Mouse (Mus musculus): ENCODE measurements around the gene AI467606. TPM values are rescaled to one million over a fixed set of nuclear protein-coding genes. Genes with fewer than 3 reads are reported as not detected.

The AI467606 gene
- total RNA-seq, 2 experiments from 2014 or later, result 0.95 to 0.96 TPM

Small RNAs within 50 kb of the gene (microRNA-seq; reads per million reads assigned to microRNA genes)
- 0 reads per million in 2 experiments for gene Gm44343

Other genes with a start within 250 kb of the AI467606 start
- gene Doc2a, start 243.9 kb upstream of the AI467606 start, total RNA-seq (2021), result not detected
- 1 to 10 TPM; 6.1 to 8.5 TPM for gene Hirip3, start 229.4 kb upstream of the AI467606 start, total RNA-seq (2021)
- gene Ino80e, start 229.0 kb upstream of the AI467606 start, total RNA-seq (2021), result 10 to 100 TPM; 13.7 to 14.1 TPM
- gene Taok2, start 206.7 kb upstream of the AI467606 start, total RNA-seq (2021), result 10 to 100 TPM; 33.1 to 33.5 TPM
- gene Tmem219, start 168.4 kb upstream of the AI467606 start, total RNA-seq (2021), result 10 to 100 TPM; 11.9 to 13.1 TPM
- 1 to 10 TPM; 2.5 to 3.2 TPM for gene Kctd13, start 162.5 kb upstream of the AI467606 start, total RNA-seq (2021)
- not detected for gene Asphd1, start 141.8 kb upstream of the AI467606 start, total RNA-seq (2021)
- gene Sez6l2, start 140.8 kb upstream of the AI467606 start, total RNA-seq (2021), result 1 to 10 TPM; 7.3 to 7.5 TPM
- 10 to 100 TPM; 34.9 to 38.5 TPM for gene Cdipt, start 115.4 kb upstream of the AI467606 start, total RNA-seq (2021)
- gene Cdiptos, start 115.3 kb upstream of the AI467606 start, total RNA-seq (2021), result under 1 TPM; 0.59 to 0.78 TPM
- gene Mvp, start 76.7 kb upstream of the AI467606 start, total RNA-seq (2021), result 10 to 100 TPM; 19.5 to 27.1 TPM
- gene Pagr1b, start 74.9 kb upstream of the AI467606 start, total RNA-seq (2021), result under 1 TPM in 1 of 2 experiments, not detected in 1; 0.97 TPM
- 10 to 100 TPM in 1 of 2 experiments, 1 to 10 TPM in 1; 8.6 to 15.3 TPM for gene Pagr1a, start 74.0 kb upstream of the AI467606 start, total RNA-seq (2021)
- gene Gm42742, start 70.3 kb upstream of the AI467606 start, total RNA-seq (2021), result 10 to 100 TPM; 11.1 to 11.6 TPM
- gene Prrt2, start 70.1 kb upstream of the AI467606 start, total RNA-seq (2021), result 1 to 10 TPM; 1.6 TPM
- gene Maz, start 64.3 kb upstream of the AI467606 start, total RNA-seq (2021), result 10 to 100 TPM; 53.6 to 58.2 TPM
- gene Kif22, start 48.9 kb upstream of the AI467606 start, total RNA-seq (2021), result 1 to 10 TPM; 5.1 to 6.0 TPM
- gene Zg16, start 4.0 kb upstream of the AI467606 start, total RNA-seq (2021), result not detected
- gene Qprt, start 30.9 kb downstream of the AI467606 start, total RNA-seq (2021), result 1 to 10 TPM in 1 of 2 experiments, under 1 TPM in 1; 0.97 to 1.4 TPM
- under 1 TPM; 0.24 to 0.27 TPM for gene Spn, start 46.5 kb downstream of the AI467606 start, total RNA-seq (2021)
- gene Cd2bp2, start 104.7 kb downstream of the AI467606 start, total RNA-seq (2021), result 10 to 100 TPM; 30.0 to 32.0 TPM
- gene Tbc1d10b, start 117.1 kb downstream of the AI467606 start, total RNA-seq (2021), result 10 to 100 TPM; 32.1 to 32.9 TPM
- over 10,000 TPM; 57,620 to 58,231 TPM for gene Mylpf, start 117.5 kb downstream of the AI467606 start, total RNA-seq (2021)
- gene Zfp553, start 141.7 kb downstream of the AI467606 start, total RNA-seq (2021), result 1 to 10 TPM; 4.2 to 5.4 TPM
- 1 to 10 TPM; 4.2 to 5.0 TPM for gene Sept1, start 141.8 kb downstream of the AI467606 start, total RNA-seq (2021)
- 10 to 100 TPM; 18.0 to 21.6 TPM for gene Zfp771, start 152.9 kb downstream of the AI467606 start, total RNA-seq (2021)
- gene Dctpp1, start 169.3 kb downstream of the AI467606 start, total RNA-seq (2021), result 10 to 100 TPM; 24.7 to 27.0 TPM
- gene Sephs2, start 182.7 kb downstream of the AI467606 start, total RNA-seq (2021), result 10 to 100 TPM; 19.3 to 23.1 TPM
- under 1 TPM; 0.42 to 0.62 TPM for gene Itgal, start 204.9 kb downstream of the AI467606 start, total RNA-seq (2021)

All from gastrocnemius, postnatal 14 days (tissue).